Mouse (Mus musculus) heart, adult 2 months (tissue): ENCODE results near the gene Zkscan2.

Experiments used
- CTCF ChIP-seq: fragments of 200-600 bp; IDR thresholded peaks from 2 replicates; pipeline ENCODE4 v1.8.1; 2022; ENCODE audit warnings: antibody characterized with exemption, mild to moderate bottlenecking, moderate library complexity
- EP300 ChIP-seq: fragments of 200-500 bp; IDR thresholded peaks from 2 replicates; pipeline ENCODE4 v1.6.1; 2011; ENCODE audit warnings: low read depth, low read length, control low read depth; ENCODE audit not compliant: insufficient read depth
- POLR2A ChIP-seq: fragments of 200-500 bp; IDR thresholded peaks from 2 replicates; pipeline ENCODE4 v1.6.1; 2011; ENCODE audit warnings: mild to moderate bottlenecking, low read depth, low read length, control low read depth; ENCODE audit not compliant: insufficient read depth

- TF ChIP-seq CTCF (no peak), POLR2A (no peak), EP300 (no peak)
Observed at GRCm38 (mm10) chr7:123499481-123500238, 589 bp downstream of the Zkscan2 start.
